Mouse (Mus musculus) ES-Bruce4 (cell line): ENCODE data around the gene Tssk6.

Experiments
- CTCF ChIP-seq: IDR thresholded peaks from one replicate; pipeline ENCODE4 v1.8.1; 2011; ENCODE audit warnings: low read depth, low read length
- EP300 ChIP-seq: IDR thresholded peaks from 2 replicates; pipeline ENCODE4 v1.6.1; 2011; ENCODE audit warnings: low read depth, low read length; ENCODE audit not compliant: insufficient read depth
- POLR2A ChIP-seq: IDR thresholded peaks from one replicate; pipeline ENCODE4 v1.8.1; 2011; ENCODE audit warnings: low read length; ENCODE audit not compliant: insufficient read depth

DNA sequence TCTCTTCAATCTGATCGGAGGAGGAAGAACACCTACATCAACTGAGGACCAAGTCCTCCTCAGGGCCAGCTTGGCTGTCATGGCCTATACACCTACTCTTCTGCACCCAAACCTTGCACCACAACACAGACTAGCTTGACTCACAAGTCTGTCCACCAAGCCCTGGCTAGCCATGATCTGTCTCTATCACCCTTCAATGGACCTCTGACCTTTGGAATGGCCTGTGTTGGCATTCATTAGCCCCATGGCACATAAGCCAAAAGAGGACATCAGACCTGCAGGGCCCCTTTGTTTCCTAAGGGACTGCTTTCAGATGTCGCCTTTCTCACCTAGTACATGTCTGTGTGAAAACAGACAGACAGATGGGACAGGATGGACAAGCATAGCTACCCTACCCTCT lies 19.2 kb downstream of the Tssk6 start:
- no peak for TF ChIP-seq CTCF
- TF ChIP-seq POLR2A = no peak
- TF ChIP-seq EP300 = no peak
